Mouse (Mus musculus): ENCODE measurements around the gene Pfkl. TPM values are rescaled to one million over a fixed set of nuclear protein-coding genes. Genes with fewer than 3 reads are reported as not detected.
"Not testable (repeated sequence)": the region's sequence is repeated elsewhere in the genome, so short reads cannot be mapped to it uniquely, and the experiment has no call there.

Pfkl gene
- total RNA-seq, 2 experiments from 2014 or later: 149 to 153 TPM

GRCm38 (mm10) chr10:78016366-78016765 is 6.5 kb upstream of the Pfkl start:
- intact Hi-C loops (cut with DNase I): no loop called here
- no peak for DNase-seq (ENCODE audit: low spot score in 2 of 2)

- intact Hi-C loops (cut with DNase I): no loop called here
- no peak for DNase-seq (ENCODE audit: low spot score in 2 of 2)
Measured at GRCm38 (mm10) chr10:78015489-78015888, 5.6 kb upstream of the Pfkl start.

- DNase-seq (ENCODE audit: low spot score in 2 of 2): no peak
- intact Hi-C loops (cut with DNase I): loop anchor here (5.0 kb wide), 1 partner anchor 36 kb away; the partner anchor contains the start of gene 1810043G02Rik
Measured at GRCm38 (mm10) chr10:78012661-78013495, 3.0 kb upstream of the Pfkl start.

- intact Hi-C loops (cut with DNase I): loop anchor here (5.0 kb wide), 1 partner anchor 34 kb away; the partner anchor contains the start of gene 1810043G02Rik
- not testable (repeated sequence) for DNase-seq (ENCODE audit: low spot score in 2 of 2)
Measured at GRCm38 (mm10) chr10:78011116-78011515, 1.2 kb upstream of the Pfkl start.

GRCm38 (mm10) chr10:78010335-78010734 is 452 bp upstream of the Pfkl start:
- DNase-seq (ENCODE audit: low spot score in 2 of 2): no peak
- intact Hi-C loops (cut with DNase I): loop anchor here (5.0 kb wide), 1 partner anchor 33 kb away; the partner anchor contains the start of gene 1810043G02Rik

- peak; percentile 89 to 92 for DNase-seq (ENCODE audit: low spot score in 2 of 2)
Measured at GRCm38 (mm10) chr10:78009184-78009944, 519 bp downstream of the Pfkl start.

GRCm38 (mm10) chr10:78008169-78008568 is 1.7 kb downstream of the Pfkl start:
- intact Hi-C loops (cut with DNase I): no loop called here
- no peak for DNase-seq (ENCODE audit: low spot score in 2 of 2)

More at GRCm38 (mm10) chr10:78009184-78009944, 519 bp downstream of the Pfkl start:
- intact Hi-C loops (cut with DNase I): no loop called here

GRCm38 (mm10) chr10:78007203-78007602 is 2.7 kb downstream of the Pfkl start:
- intact Hi-C loops (cut with DNase I): no loop called here
- DNase-seq (ENCODE audit: low spot score in 2 of 2): no peak

- intact Hi-C loops (cut with DNase I): no loop called here
- no peak for DNase-seq (ENCODE audit: low spot score in 2 of 2)
Measured at GRCm38 (mm10) chr10:78005791-78006438, 4.0 kb downstream of the Pfkl start.

GRCm38 (mm10) chr10:78004479-78005100 is 5.3 kb downstream of the Pfkl start:
- DNase-seq (ENCODE audit: low spot score in 2 of 2): peak; percentile 70 to 75
- intact Hi-C loops (cut with DNase I): no loop called here

- intact Hi-C loops (cut with DNase I): no loop called here
- DNase-seq (ENCODE audit: low spot score in 2 of 2): no peak
Measured at GRCm38 (mm10) chr10:78002316-78002715, 7.6 kb downstream of the Pfkl start.

GRCm38 (mm10) chr10:78001796-78002195 is 8.1 kb downstream of the Pfkl start:
- intact Hi-C loops (cut with DNase I): no loop called here
- DNase-seq (ENCODE audit: low spot score in 2 of 2): peak; percentile 91 to 92

- intact Hi-C loops (cut with DNase I): no loop called here
- DNase-seq (ENCODE audit: low spot score in 2 of 2): no peak
Measured at GRCm38 (mm10) chr10:78000200-78000599, 9.7 kb downstream of the Pfkl start.

- intact Hi-C loops (cut with DNase I): no loop called here
- no peak for DNase-seq (ENCODE audit: low spot score in 2 of 2)
Measured at GRCm38 (mm10) chr10:77995639-77996038, 14.2 kb downstream of the Pfkl start.

- intact Hi-C loops (cut with DNase I): no loop called here
Measured at GRCm38 (mm10) chr10:77985775-77986174, 24.1 kb downstream of the Pfkl start.

GRCm38 (mm10) chr10:77984660-77985059 is 25.2 kb downstream of the Pfkl start:
- peak; percentile 63 to 76 for DNase-seq (ENCODE audit: low spot score in 2 of 2)

More at GRCm38 (mm10) chr10:77985775-77986174, 24.1 kb downstream of the Pfkl start:
- DNase-seq (ENCODE audit: low spot score in 2 of 2): no peak

GRCm38 (mm10) chr10:77978351-77979350 is 31.2 kb downstream of the Pfkl start, which contains the start of gene 1810043G02Rik:
TSS of gene 1810043G02Rik (plus strand) at chr10:77978524.
- intact Hi-C loops (cut with DNase I): loop anchor here (5.0 kb wide), 2 partner anchors 34 to 351 kb away; partner anchors contain the start of gene Pfkl
- peak; percentile 99 for DNase-seq (ENCODE audit: low spot score in 2 of 2)

More at GRCm38 (mm10) chr10:77984660-77985059, 25.2 kb downstream of the Pfkl start:
- intact Hi-C loops (cut with DNase I): loop anchor here (5.0 kb wide), 1 partner anchor 43 kb away; no protein-coding TSS in a partner anchor

Measured in left cerebral cortex, postnatal 36 days (tissue).